Comparison of ENCODE assay signal across 8 mouse cellular contexts in genomic region chr4:141272878-141273277, GRCm38 (mm10). TPM values are rescaled to one million over a fixed set of nuclear protein-coding genes. Genes with fewer than 3 reads are reported as not detected.
DNase-seq lines count a peak whose midpoint lies in the region; ATAC-seq lines count a peak whose summit lies in the region.

No protein-coding gene starts in this region.

- intact Hi-C loops in left cerebral cortex, postnatal 4 days (cut with DNase I): loop anchor here (2.0 kb wide), 1 partner anchor 90 kb away; no protein-coding TSS in a partner anchor

- H3K4me1 ChIP-seq in forebrain, embryonic 10.5 days: peaks cover 46% of the 10 kb centered on the region
- peaks cover 13% of the 10 kb centered on the region for H3K4me1 ChIP-seq in limb, embryonic 12.5 days (replicated peaks)
- peaks cover 19% of the 10 kb centered on the region; the same call in 1 of the 2 replicates for H3K4me1 ChIP-seq in midbrain, embryonic 14.5 days (ENCODE audit: control insufficient read depth, insufficient read depth, low read length)

- no peak for ATAC-seq in limb, embryonic 12.5 days (ENCODE audit: insufficient number of reproducible peaks, insufficient read depth, low FRiP score, low TSS enrichment, low read depth)
- ATAC-seq in midbrain, embryonic 14.5 days (ENCODE audit: low FRiP score, low TSS enrichment): no peak

- peak overlapping the region; percentile 48 for H3K27ac ChIP-seq in forebrain, embryonic 10.5 days
- no peak overlapping the region for H3K27ac ChIP-seq in limb, embryonic 12.5 days
- no peak overlapping the region for H3K27ac ChIP-seq in midbrain, embryonic 14.5 days (replicated peaks; ENCODE audit: low read depth, low read length)

- peaks cover 51% of the 10 kb centered on the region for H3K27me3 ChIP-seq in forebrain, embryonic 10.5 days (ENCODE audit: poor library complexity, severe bottlenecking)
- peaks cover 25% of the 10 kb centered on the region; the same call in 1 of the 2 replicates for H3K27me3 ChIP-seq in limb, embryonic 12.5 days
- no peaks in the 10 kb centered on the region for H3K27me3 ChIP-seq in midbrain, embryonic 14.5 days (ENCODE audit: control insufficient read depth, insufficient read depth, low read length)

- DNase-seq in thymus, postnatal 25 days: peak; percentile 11
- DNase-seq in thymus, adult 18-20 months: no peak
- DNase-seq in forebrain, embryonic 10.5 days (ENCODE audit: extremely low spot score, low spot score): no peak
- DNase-seq in midbrain, embryonic 14.5 days: no peak
- DNase-seq in ovary, postnatal 14 days (ENCODE audit: low spot score): no peak
- DNase-seq in left cerebral cortex, postnatal 4 days: no peak
- DNase-seq in layer of hippocampus, postnatal 14 days (ENCODE audit: low spot score in 2 of 2): no peak

- peak overlapping the region; percentile 51 for H3K4me2 ChIP-seq in limb, embryonic 12.5 days
- 0 out of 2 replicates have a peak overlapping the region, but pooled peaks have one; percentile 17 for H3K4me2 ChIP-seq in midbrain, embryonic 14.5 days (ENCODE audit: low read length)

- 14% methylated on average over 14 of the region's 14 CpGs for WGBS in forebrain, embryonic 10.5 days
- WGBS in limb, embryonic 12.5 days: 19% methylated on average over 14 of the region's 14 CpGs
- 19% methylated on average over 14 of the region's 14 CpGs for WGBS in midbrain, embryonic 14.5 days

- H3K9ac ChIP-seq in limb, embryonic 12.5 days (replicated peaks): 0 out of 2 replicates have a peak overlapping the region, but pooled peaks have one; percentile 35
- no peak overlapping the region for H3K9ac ChIP-seq in midbrain, embryonic 14.5 days (replicated peaks; ENCODE audit: low read length)

- peaks cover 3% of the 10 kb centered on the region; the same call in 1 of the 2 replicates for H3K9me3 ChIP-seq in forebrain, embryonic 10.5 days
- no peaks in the 10 kb centered on the region for H3K9me3 ChIP-seq in limb, embryonic 12.5 days
- no peaks in the 10 kb centered on the region for H3K9me3 ChIP-seq in midbrain, embryonic 14.5 days (ENCODE audit: control insufficient read depth, low read length)

- no peaks in the 10 kb centered on the region for H3K36me3 ChIP-seq in forebrain, embryonic 10.5 days (replicated peaks)
- H3K36me3 ChIP-seq in limb, embryonic 12.5 days: no peaks in the 10 kb centered on the region
- no peaks in the 10 kb centered on the region for H3K36me3 ChIP-seq in midbrain, embryonic 14.5 days (ENCODE audit: control insufficient read depth, insufficient read depth, low read length)

- H3K4me3 ChIP-seq in forebrain, embryonic 10.5 days: peak overlapping the region; percentile 36
- H3K4me3 ChIP-seq in limb, embryonic 12.5 days (replicated peaks): peak overlapping the region; percentile 18; the same call in 1 of the 2 replicates
- H3K4me3 ChIP-seq in midbrain, embryonic 14.5 days (replicated peaks; ENCODE audit: low read depth, low read length): no peak overlapping the region

RNA-seq across cellular contexts. Expression of gene Epha2, which starts 28.2 kb away (rescaled TPM):
- polyA plus RNA-seq in forebrain, embryonic 10.5 days (2016; fragmentation: Nextera tagmentation; extraction: Ambion mirVana): 3.3 and 3.7 TPM in 2 replicates
- 3.1 and 3.9 TPM in 2 replicates for polyA plus RNA-seq in limb, embryonic 12.5 days (2016; fragmentation: Nextera tagmentation; extraction: Ambion mirVana)
- polyA plus RNA-seq in midbrain, embryonic 14.5 days (2014; fragmentation: Nextera tagmentation; extraction: Ambion mirVana): 1.2 and 1.7 TPM in 2 replicates
- 1 to 10 TPM; 1.6 TPM for total RNA-seq in left cerebral cortex, postnatal 4 days (2021)
- total RNA-seq in layer of hippocampus, postnatal 14 days (2021): 1 to 10 TPM; 1.8 to 2.0 TPM

RNA-seq across cellular contexts. Expression of gene Arhgef19, which starts 33.6 kb away (rescaled TPM):
- polyA plus RNA-seq in forebrain, embryonic 10.5 days (2016; fragmentation: Nextera tagmentation; extraction: Ambion mirVana): 1.3 and 2.2 TPM in 2 replicates
- 9.1 and 10.8 TPM in 2 replicates for polyA plus RNA-seq in limb, embryonic 12.5 days (2016; fragmentation: Nextera tagmentation; extraction: Ambion mirVana)
- 0.84 and 0.89 TPM in 2 replicates for polyA plus RNA-seq in midbrain, embryonic 14.5 days (2014; fragmentation: Nextera tagmentation; extraction: Ambion mirVana)
- total RNA-seq in left cerebral cortex, postnatal 4 days (2021): 1 to 10 TPM; 1.8 to 2.4 TPM
- 10 to 100 TPM in 1 of 2 experiments, 1 to 10 TPM in 1; 9.7 to 11.7 TPM for total RNA-seq in layer of hippocampus, postnatal 14 days (2021)

RNA-seq across cellular contexts. Expression of gene Rsg1, which starts 59.1 kb away (rescaled TPM):
- polyA plus RNA-seq in forebrain, embryonic 10.5 days (2016; fragmentation: Nextera tagmentation; extraction: Ambion mirVana): 7.3 and 7.8 TPM in 2 replicates
- polyA plus RNA-seq in limb, embryonic 12.5 days (2016; fragmentation: Nextera tagmentation; extraction: Ambion mirVana): 6.7 and 7.1 TPM in 2 replicates
- 5.7 and 7.8 TPM in 2 replicates for polyA plus RNA-seq in midbrain, embryonic 14.5 days (2014; fragmentation: Nextera tagmentation; extraction: Ambion mirVana)
- total RNA-seq in left cerebral cortex, postnatal 4 days (2021): 1 to 10 TPM; 4.3 to 5.1 TPM
- total RNA-seq in layer of hippocampus, postnatal 14 days (2021): 1 to 10 TPM; 2.8 to 3.1 TPM
